Mouse (Mus musculus) layer of hippocampus, postnatal 10 days (tissue): Measurements from ENCODE around the gene C1ql4. TPM values are rescaled to one million over a fixed set of nuclear protein-coding genes. Genes with fewer than 3 reads are reported as not detected.

Source experiments
- DNase-seq, 2 experiments: peaks; one replicate each; pipeline ENCODE4 v3.0.0; 2021; ENCODE audit warnings: low spot score in 2 of 2
- microRNA-seq, 2 experiments: library from miRNA; unstranded; fragments of <30 nt; microRNA quantifications; one replicate each; pipeline ENCODE4 v1.2.0; 2021
- total RNA-seq, 2 experiments: library from RNA; stranded (reverse); gene quantifications; 2 replicates each; pipeline ENCODE4 v1.2.3; 2021

Gene C1ql4
- total RNA-seq, 2 experiments from 2014 or later: 0.25 TPM; not detected in 1

DNA sequence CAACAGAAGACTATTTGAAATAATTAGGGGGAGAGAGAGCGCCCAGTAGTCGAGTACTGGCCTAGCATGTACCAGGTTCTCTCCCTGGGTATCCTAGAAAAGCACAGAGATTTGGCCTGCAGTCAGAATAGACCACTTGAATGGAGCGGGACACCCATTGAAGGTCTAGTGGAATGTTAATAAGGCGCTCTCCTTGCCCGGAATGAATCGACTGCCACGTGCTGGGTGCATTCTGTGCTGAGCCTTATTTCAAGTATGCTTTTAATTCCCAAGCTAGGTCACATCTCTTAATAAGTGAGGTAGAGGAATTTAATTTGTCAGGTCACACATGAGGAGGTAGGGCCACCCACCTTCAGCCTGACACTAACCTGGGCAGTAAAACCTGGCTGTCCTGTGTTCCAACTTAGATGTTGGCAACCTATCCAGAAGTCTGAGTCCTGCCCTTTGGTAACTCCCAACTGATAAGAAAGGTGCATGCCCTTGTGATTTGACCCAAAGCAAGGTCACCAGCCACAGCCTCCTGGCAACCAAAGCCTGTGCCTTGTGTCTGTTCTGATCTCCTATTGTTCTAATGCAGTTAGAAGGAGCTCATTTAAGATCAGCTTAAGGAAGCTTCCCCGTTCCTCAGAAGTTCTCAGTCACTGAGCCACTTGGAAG lies 51.2 kb downstream of the C1ql4 start:
- DNase-seq: no peak

DNA sequence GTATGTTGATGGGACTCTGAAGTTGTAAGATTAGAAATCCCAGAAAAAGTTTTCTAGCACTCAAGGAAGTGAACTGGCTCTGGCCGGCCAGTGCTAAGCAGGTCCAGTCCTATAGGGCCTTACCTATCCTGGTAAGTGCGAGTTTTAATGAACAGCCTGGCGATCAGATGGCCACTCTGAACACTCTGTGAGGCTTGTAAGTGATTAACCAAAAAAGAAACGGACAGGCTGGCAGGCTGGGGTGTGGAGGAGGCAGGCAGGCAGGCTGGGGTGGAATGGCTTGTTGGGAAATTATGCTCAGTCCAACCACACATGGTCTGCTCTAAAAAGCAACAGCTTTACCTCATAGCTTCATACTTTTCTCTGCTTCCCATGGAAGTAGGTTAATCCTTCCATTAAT lies 52.2 kb downstream of the C1ql4 start:
- no peak for DNase-seq

Small RNA genes within 50 kb of the gene (microRNA-seq; reads per million reads assigned to microRNA genes)
- 0 to 1.4 reads per million in 2 experiments for gene Mir6960

Other genes with a start within 250 kb of the C1ql4 start
- 10 to 100 TPM; 71.4 to 77.3 TPM for gene Kmt2d, start 216.6 kb downstream of the C1ql4 start, total RNA-seq
- 10 to 100 TPM in 1 of 2 experiments, 1 to 10 TPM in 1; 8.8 to 13.0 TPM for gene Rhebl1, start 193.3 kb downstream of the C1ql4 start, total RNA-seq
- gene Dhh, start 189.3 kb downstream of the C1ql4 start, total RNA-seq: under 1 TPM; 0.36 to 0.57 TPM
- 10 to 100 TPM; 17.2 to 27.3 TPM for gene Lmbr1l, start 169.6 kb downstream of the C1ql4 start, total RNA-seq
- gene Tuba1b, start 153.3 kb downstream of the C1ql4 start, total RNA-seq: 100 to 1,000 TPM; 931 to 937 TPM
- gene Gm49450, start 134.3 kb downstream of the C1ql4 start, total RNA-seq: not detected
- gene Tuba1a, start 134.1 kb downstream of the C1ql4 start, total RNA-seq: 1,000 to 10,000 TPM; 3,808 to 4,015 TPM
- 100 to 1,000 TPM; 234 TPM for gene Tuba1c, start 57.9 kb downstream of the C1ql4 start, total RNA-seq
- gene Prph, start 32.6 kb downstream of the C1ql4 start, total RNA-seq: 10 to 100 TPM in 1 of 2 experiments, 1 to 10 TPM in 1; 9.1 to 13.2 TPM
- 1 to 10 TPM; 1.4 to 1.7 TPM for gene Troap, start 13.2 kb downstream of the C1ql4 start, total RNA-seq
- gene Dnajc22, start 5.4 kb upstream of the C1ql4 start, total RNA-seq: 1 to 10 TPM in 1 of 2 experiments, under 1 TPM in 1; 0.39 to 1.1 TPM
- 10 to 100 TPM; 32.3 to 35.1 TPM for gene Spats2, start 38.1 kb upstream of the C1ql4 start, total RNA-seq
- gene Kcnh3, start 137.0 kb upstream of the C1ql4 start, total RNA-seq: 100 to 1,000 TPM in 1 of 2 experiments, 10 to 100 TPM in 1; 91.5 to 105 TPM
- gene Mcrs1, start 164.1 kb upstream of the C1ql4 start, total RNA-seq: 100 to 1,000 TPM in 1 of 2 experiments, 10 to 100 TPM in 1; 96.8 to 100 TPM
- gene Prpf40b, start 207.3 kb upstream of the C1ql4 start, total RNA-seq: 100 to 1,000 TPM in 1 of 2 experiments, 10 to 100 TPM in 1; 85.8 to 105 TPM
- gene Fam186b, start 208.1 kb upstream of the C1ql4 start, total RNA-seq: 1 to 10 TPM; 2.0 to 2.1 TPM